Mouse (Mus musculus): ENCODE data around the gene Fbxo34.

GRCm38 (mm10) chr14:47542283-47542682, 92.1 kb downstream of the Fbxo34 start:
- no peak for TF ChIP-seq CTCF (IDR thresholded peaks at IDR 0.05; ENCODE audit: control insufficient read depth, insufficient read depth, low read length)
- TF ChIP-seq POLR2A (IDR thresholded peaks at IDR 0.05; ENCODE audit: borderline replicate concordance, control insufficient read depth, low read depth, low read length): no peak
